Mouse (Mus musculus): ENCODE measurements around the gene Gm44511. TPM values are rescaled to one million over a fixed set of nuclear protein-coding genes. Genes with fewer than 3 reads are reported as not detected.
A peak's percentile ranks its signal among the peaks of the same experiment; 100 is the strongest.

Gene Gm44511
- total RNA-seq (2022): 1 to 10 TPM in 1 of 4 experiments, not detected in 3; 1.1 TPM

DNA sequence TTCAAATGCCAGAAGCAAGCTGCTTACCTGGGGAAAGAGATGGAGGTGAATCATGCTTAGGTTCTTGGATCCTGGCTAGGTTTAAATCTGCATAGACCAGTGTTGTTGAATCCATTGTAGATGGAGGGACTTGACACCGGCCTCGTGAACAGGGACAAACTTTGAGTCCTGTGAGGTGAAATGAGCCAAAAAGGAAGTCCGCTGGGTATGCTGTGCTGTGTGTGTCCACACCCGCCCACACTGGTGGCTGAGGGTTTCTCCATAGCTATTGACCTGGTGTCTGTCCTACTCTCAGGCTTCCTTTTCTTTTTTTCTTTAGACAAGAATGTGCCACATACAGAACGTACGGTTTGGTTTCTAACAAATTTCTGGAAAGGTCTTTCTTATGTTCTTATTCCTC lies at the start of gene Gm44511, which contains the start of gene Klrb1b:
Gene Gm44511, minus strand, starts transcription at position 184 of the 400 bp plus-strand sequence.
Gene Klrb1b, minus strand, starts transcription at position 200 of the 400 bp plus-strand sequence.
- no peak for DNase-seq (ENCODE audit: low spot score in 2 of 2)

DNA sequence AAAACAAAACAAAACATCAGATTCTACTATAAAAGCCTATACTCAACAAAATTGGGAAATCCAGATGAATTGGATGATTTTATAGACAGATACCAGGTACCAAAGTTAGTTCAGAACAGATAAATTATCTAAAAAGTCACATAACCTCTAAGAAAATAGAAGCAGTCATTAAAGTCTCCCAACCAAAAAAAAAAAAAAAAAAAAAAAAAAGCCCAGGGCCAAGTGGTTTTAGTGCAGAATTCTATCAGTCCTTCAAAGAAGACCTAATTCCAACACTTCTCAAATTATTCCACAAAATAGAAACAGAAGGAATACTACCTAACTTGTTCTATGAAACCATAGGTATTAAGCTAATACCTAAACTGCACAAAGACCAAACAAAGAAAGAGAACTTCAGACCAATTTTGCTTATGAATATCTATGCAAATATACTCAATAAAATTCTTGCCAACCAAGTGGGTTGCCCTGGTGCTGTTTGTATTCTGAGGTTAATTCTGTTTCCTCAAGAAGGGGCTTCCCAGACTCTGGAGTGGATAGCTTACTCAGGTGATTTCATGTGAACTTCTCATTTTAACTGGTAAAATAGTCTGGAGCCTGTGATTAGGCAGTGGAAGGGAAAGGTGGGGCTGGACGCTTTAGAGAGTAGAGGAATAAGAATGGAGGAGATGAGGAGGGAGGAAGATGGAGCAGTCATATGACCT lies 45.9 kb upstream of the Gm44511 start:
- DNase-seq (ENCODE audit: low spot score in 2 of 2): no peak

GRCm38 (mm10) chr6:128868861-128869260 lies 42.7 kb upstream of the Gm44511 start:
- DNase-seq (ENCODE audit: low spot score in 2 of 2): no peak

DNA sequence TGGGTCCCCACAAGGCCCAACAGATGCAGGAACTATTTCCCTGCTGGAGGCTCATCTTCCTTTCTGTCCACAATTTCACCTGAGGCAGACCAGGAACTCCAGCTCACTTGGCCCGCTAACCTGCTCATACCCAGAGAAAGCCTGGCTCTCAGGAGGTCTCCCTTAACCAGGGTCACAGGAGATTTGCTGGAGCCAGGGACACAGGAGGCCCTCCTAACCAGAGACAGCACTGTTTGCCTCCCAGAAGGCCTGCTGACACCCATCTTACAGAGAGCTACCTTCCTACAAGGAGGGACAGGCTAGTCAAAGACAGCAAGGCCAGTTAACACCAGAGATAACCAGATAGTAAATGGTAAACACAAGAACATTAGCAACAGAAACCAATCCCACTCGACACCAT lies 31.9 kb upstream of the Gm44511 start:
- DNase-seq (ENCODE audit: low spot score in 2 of 2): no peak

GRCm38 (mm10) chr6:128856250-128856649 lies 30.1 kb upstream of the Gm44511 start:
- peak; percentile 46 to 58 for DNase-seq (ENCODE audit: low spot score in 2 of 2)

DNA sequence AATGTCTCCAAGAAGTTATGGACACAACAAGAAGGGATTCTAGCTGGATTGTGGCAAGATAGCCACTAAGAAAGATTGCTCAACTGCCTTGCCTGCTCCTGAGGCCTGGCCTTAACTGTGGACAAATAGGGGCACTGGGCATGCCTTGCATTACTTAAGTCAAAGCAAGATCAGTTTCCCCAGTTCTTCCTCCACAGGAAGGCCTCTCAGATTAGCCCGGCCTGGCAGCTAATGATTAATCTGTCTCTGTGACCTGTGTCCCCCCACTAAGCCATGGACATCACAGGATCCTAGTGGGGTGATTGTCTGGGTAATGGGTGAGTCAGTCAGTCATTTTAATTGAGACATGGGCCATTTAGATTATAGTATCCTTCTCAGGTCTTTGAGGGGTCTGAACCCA lies 29.4 kb upstream of the Gm44511 start:
- DNase-seq (ENCODE audit: low spot score in 2 of 2): no peak

GRCm38 (mm10) chr6:128854895-128855294 lies 28.8 kb upstream of the Gm44511 start:
- DNase-seq (ENCODE audit: low spot score in 2 of 2): no peak

DNA sequence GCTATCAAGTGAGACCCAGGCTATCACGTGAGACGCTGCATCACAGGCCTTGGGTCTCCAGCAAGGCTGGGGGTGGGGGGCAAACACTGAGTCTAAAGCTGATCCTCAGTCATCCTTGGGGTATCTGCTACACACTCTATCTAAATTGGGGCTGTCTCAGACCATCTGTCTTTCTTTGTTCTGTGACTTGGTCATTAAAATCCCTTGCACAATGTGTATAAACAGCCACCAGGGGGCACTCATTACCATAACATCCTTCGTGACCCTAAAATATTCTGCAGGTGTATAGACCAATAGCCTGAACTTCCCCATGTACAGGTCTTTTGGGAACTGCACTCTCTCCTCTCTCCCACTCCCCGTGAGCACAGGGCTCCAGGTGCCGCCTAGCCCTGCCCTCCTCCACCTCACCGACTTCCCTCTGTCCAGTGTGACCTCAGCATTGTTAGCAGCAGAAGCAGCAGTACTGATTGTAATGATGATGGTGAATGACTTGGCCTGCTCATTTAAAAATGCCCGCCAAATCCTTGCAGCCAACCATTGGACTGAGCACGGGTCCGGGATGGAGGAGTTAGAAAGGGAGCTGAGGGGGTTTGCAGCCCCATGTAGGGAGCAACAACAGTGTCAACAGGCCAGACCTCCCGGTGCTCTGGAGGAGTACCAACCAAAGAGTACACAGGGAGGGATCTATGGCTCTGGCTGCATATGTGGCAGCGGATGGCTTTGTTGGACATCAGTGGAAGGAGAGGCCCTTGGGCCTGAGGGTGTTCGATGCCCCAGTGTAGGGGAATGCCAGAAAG lies 28.1 kb upstream of the Gm44511 start:
- DNase-seq (ENCODE audit: low spot score in 2 of 2): peak in 1 of 2 experiments; percentile 74

DNA sequence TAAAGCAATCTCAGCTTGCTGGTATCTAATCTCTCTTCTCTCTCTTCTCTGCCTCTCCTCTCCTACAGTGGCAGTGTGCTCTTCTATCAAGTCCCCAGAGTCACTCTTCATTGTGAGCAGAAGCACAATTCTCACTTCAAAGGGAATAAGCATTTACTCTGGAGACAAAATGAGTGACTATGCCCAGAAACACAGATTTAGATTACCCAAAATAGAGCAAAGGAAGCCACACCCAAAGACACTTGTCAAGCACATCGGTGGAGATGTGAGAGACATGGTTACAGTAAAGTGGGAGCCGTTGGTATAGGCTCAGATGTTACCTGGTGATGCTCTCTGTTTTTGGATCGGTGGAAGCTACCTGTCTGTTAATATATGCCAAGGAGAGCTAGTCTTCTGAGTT lies 26.7 kb upstream of the Gm44511 start:
- no peak for DNase-seq (ENCODE audit: low spot score in 2 of 2)

DNA sequence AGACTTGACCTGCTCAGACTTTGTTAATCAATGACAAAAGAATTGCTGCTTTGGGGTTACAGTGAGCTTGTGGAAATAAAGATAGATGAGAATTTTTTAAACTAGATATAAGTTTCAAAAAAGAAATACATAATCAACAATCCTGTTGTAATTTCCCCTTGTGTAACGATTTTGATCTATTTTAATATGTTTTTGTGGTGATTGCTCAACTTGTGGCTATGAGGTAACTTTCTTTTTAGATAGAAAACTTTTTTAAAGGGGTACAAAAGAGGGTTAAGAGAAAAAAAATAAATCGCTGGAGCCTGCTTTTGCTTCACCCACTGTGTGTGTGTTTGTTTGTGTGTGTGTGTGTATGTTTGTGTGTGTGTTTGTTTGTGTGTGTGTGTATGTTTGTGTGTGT lies 25.0 kb upstream of the Gm44511 start:
- DNase-seq (ENCODE audit: low spot score in 2 of 2): no peak

DNA sequence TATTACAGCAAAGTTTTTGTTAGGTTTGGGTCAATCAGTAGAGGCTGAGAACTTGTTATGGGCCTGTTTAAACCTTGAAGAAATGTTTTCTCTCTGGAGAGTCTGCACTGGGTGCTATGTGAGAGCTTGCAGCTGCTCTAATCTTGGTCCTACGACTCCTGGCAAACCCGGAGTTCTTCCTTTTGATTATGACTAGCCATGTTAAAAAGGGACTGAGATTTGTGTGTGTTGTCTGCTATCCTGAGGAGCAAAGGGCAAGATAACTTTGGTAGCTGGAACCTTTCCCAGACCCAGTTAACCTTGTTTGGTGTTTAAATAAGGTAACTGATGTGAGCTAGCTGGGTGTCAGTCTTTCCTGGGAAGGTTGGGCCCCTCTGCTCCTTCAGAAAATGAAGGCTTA lies 24.6 kb upstream of the Gm44511 start:
- DNase-seq (ENCODE audit: low spot score in 2 of 2): no peak

GRCm38 (mm10) chr6:128849902-128850301 lies 23.8 kb upstream of the Gm44511 start:
- peak in 1 of 2 experiments; percentile 51 for DNase-seq (ENCODE audit: low spot score in 2 of 2)

DNA sequence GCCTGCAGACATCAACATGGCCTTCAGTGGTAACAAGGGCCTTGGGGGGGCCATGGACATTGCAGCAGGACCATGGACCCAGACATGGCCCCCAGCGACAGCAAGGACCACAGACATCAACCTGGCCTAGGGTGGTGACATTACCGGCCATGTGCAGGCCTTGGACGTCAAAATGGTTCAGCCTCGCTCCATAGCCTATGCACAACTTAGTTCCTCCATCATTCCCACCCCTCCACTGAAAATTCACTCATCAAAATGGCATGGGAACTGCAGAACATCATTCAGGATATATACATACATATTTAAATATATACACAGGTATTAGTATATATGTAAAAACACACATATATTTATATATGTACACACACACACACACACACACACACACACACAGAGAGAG lies 21.3 kb upstream of the Gm44511 start:
- no peak for DNase-seq (ENCODE audit: low spot score in 2 of 2)

GRCm38 (mm10) chr6:128845998-128846542 lies 20.0 kb upstream of the Gm44511 start:
- DNase-seq (ENCODE audit: low spot score in 2 of 2): no peak

- DNase-seq (ENCODE audit: low spot score in 2 of 2): peak; percentile 78 to 89
These were observed 19.3 kb upstream of the Gm44511 start for GRCm38 (mm10) chr6:128845319-128845979.

GRCm38 (mm10) chr6:128844586-128845080 lies 18.5 kb upstream of the Gm44511 start:
- DNase-seq (ENCODE audit: low spot score in 2 of 2): no peak

- DNase-seq (ENCODE audit: low spot score in 2 of 2): peak in 1 of 2 experiments; percentile 28
These were observed 18.0 kb upstream of the Gm44511 start for GRCm38 (mm10) chr6:128844131-128844530.

DNA sequence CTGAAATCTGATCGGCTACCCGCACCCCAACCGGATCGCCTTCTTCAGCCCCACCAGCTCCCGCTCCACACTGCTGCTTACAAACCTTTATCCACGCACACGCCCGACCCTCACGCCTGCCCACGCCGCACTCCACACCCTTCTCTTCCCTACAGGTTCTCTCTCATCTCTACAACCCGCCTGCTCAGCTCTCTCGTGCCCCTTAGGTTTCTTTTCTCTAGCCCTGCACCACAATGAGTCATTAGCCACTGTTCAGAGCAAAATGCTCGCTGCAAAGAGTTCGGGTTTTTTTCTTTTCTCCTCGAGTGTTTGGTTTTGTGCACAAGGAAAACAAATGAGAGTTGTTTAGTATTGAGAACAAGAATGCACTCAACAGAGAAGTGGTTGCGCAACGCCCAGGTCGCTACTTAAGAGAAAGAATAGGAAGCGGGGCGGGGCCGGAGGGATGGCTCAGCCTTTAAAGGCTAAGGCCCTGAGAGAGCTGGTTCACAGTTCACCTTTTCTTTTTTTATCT lies 17.4 kb upstream of the Gm44511 start:
- no peak for DNase-seq (ENCODE audit: low spot score in 2 of 2)

GRCm38 (mm10) chr6:128842945-128843478 lies 16.9 kb upstream of the Gm44511 start:
- peak; percentile 94 to 96 for DNase-seq (ENCODE audit: low spot score in 2 of 2)

DNA sequence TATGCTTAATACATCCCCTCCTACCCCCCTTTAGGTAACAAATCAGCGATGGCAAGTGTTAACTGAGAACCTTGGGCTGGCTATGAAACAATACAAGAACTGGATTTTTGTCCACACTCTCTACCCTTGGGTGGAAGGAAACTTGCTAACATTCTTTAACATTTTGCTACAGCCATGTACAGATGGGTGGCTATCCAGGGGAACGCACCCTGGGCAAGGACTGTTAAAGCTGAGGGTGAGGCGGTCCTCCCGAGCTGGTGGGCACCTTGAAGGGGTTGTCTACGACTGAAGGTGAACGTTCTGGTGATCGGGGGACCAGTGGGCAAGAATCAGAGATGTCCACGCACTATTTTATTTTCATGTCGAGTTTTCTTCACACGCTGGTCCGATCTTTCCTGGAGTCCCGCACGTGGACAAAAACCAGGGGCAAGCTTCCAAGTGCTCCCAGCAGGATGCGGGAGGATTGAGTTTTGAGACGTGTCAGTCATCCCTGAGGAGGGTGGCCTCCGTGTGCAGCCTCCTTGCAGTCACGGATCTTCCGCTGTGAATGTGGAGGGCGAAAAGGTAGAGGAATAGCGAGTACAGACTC lies 16.3 kb upstream of the Gm44511 start:
- no peak for DNase-seq (ENCODE audit: low spot score in 2 of 2)
